Mouse (Mus musculus) monocyte, adult 59 days (primary cell): ENCODE measurements around the gene Atf1. TPM values are rescaled to one million over a fixed set of nuclear protein-coding genes. Genes with fewer than 3 reads are reported as not detected.

ENCODE experiments used
- total RNA-seq, 2 experiments: library from RNA; stranded (reverse); gene quantifications; one replicate each; pipeline ENCODE4 v1.2.4; 2023

The Atf1 gene
- total RNA-seq: 10 to 100 TPM; 58.9 to 73.3 TPM

GRCm38 (mm10) chr15:100227663-100228534, at the start of gene Atf1:
Atf1 (plus strand) TSS chr15:100227819.

GRCm38 (mm10) chr15:100280626-100281025, 53.0 kb downstream of the Atf1 start, which contains the start of gene Tmprss12:
Tmprss12 (plus strand) TSS chr15:100280837.

GRCm38 (mm10) chr15:100304019-100304991, 76.7 kb downstream of the Atf1 start, which contains the start of gene Mettl7a1:
Mettl7a1 (plus strand) TSS chr15:100304140.

Other genes with a start within 250 kb of the Atf1 start
- 10 to 100 TPM; 40.1 to 48.9 TPM for gene Dip2b, start 189.2 kb upstream of the Atf1 start, total RNA-seq
- not detected for gene Tmprss12, start 53.0 kb downstream of the Atf1 start, total RNA-seq
- 10 to 100 TPM; 63.1 to 73.6 TPM for gene Mettl7a1, start 76.3 kb downstream of the Atf1 start, total RNA-seq
- under 1 TPM in 1 of 2 experiments, not detected in 1; 0.63 TPM for gene Mettl7a3, start 107.1 kb downstream of the Atf1 start, total RNA-seq
- not detected for gene Methig1, start 125.3 kb downstream of the Atf1 start, total RNA-seq
- gene Mettl7a2, start 125.4 kb downstream of the Atf1 start, total RNA-seq: 1 to 10 TPM; 2.0 to 2.5 TPM
- gene Higd1c, start 136.7 kb downstream of the Atf1 start, total RNA-seq: not detected
- gene Gm5475, start 194.3 kb downstream of the Atf1 start, total RNA-seq: not detected
- 10 to 100 TPM; 30.3 to 30.6 TPM for gene Slc11a2, start 197.3 kb downstream of the Atf1 start, total RNA-seq
- gene Letmd1, start 241.2 kb downstream of the Atf1 start, total RNA-seq: 10 to 100 TPM; 27.2 to 29.2 TPM